Mouse (Mus musculus) hindbrain, embryonic 13.5 days (tissue): ENCODE measurements around the gene Tcf7l1. TPM values are rescaled to one million over a fixed set of nuclear protein-coding genes. Genes with fewer than 3 reads are reported as not detected.
"Not testable (repeated sequence)": the region's sequence is repeated elsewhere in the genome, so short reads cannot be mapped to it uniquely, and the experiment has no call there.

ENCODE experiments used
- ATAC-seq: fragments of 200-750 bp; cut with Nextera tagmentation; 2 replicates; pipeline ENCODE4 v1.8.0; 2017; ENCODE audit warnings: moderate TSS enrichment; ENCODE audit not compliant: low FRiP score
- H3K27ac ChIP-seq: fragments of 300-500 bp; sonication (generic); 2 replicates; pipeline ENCODE4 v1.5.1; 2015; ENCODE audit warnings: inconsistent platforms, mild to moderate bottlenecking, moderate library complexity
- H3K27me3 ChIP-seq: fragments of 300-500 bp; sonication (generic); 2 replicates; pipeline ENCODE4 v1.6.1; 2015; ENCODE audit warnings: mild to moderate bottlenecking, inconsistent platforms
- H3K36me3 ChIP-seq: fragments of 300-500 bp; sonication (generic); 2 replicates; pipeline ENCODE4 v1.6.1; 2015; ENCODE audit warnings: mild to moderate bottlenecking, inconsistent platforms
- H3K4me1 ChIP-seq: fragments of 300-500 bp; sonication (generic); replicated peaks from 2 replicates; pipeline ENCODE4 v1.6.1; 2015; ENCODE audit warnings: inconsistent platforms
- H3K4me2 ChIP-seq: fragments of 300-500 bp; sonication (generic); 2 replicates; pipeline ENCODE4 v1.6.1; 2015; ENCODE audit warnings: inconsistent platforms, mild to moderate bottlenecking, moderate library complexity
- H3K4me3 ChIP-seq: fragments of 300-500 bp; sonication (generic); 2 replicates; pipeline ENCODE4 v1.5.1; 2015; ENCODE audit warnings: mild to moderate bottlenecking, inconsistent platforms
- H3K9ac ChIP-seq: fragments of 300-500 bp; sonication (generic); 2 replicates; pipeline ENCODE4 v1.6.1; 2015; ENCODE audit warnings: mild to moderate bottlenecking, inconsistent platforms
- H3K9me3 ChIP-seq: fragments of 300-500 bp; sonication (generic); 2 replicates; pipeline ENCODE4 v1.6.1; 2016; ENCODE audit warnings: inconsistent platforms
- WGBS: fragments of 180-500 bp; shearing (Covaris S2); methylation state at CpG from one replicate; pipeline ENCODE4 v1.1.7; 2015; 5-methylcytosine and 5-hydroxymethylcytosine counted together
- polyA plus RNA-seq: library from polyadenylated mRNA; unstranded; fragments of >200 nt; fragmentation: Nextera tagmentation; extraction: Ambion mirVana; gene quantifications from 2 replicates; pipeline ENCODE4 v1.2.1, GENCODE M21; 2015

The Tcf7l1 gene
- polyA plus RNA-seq, result 7.4 and 8.0 TPM in 2 replicates

DNA sequence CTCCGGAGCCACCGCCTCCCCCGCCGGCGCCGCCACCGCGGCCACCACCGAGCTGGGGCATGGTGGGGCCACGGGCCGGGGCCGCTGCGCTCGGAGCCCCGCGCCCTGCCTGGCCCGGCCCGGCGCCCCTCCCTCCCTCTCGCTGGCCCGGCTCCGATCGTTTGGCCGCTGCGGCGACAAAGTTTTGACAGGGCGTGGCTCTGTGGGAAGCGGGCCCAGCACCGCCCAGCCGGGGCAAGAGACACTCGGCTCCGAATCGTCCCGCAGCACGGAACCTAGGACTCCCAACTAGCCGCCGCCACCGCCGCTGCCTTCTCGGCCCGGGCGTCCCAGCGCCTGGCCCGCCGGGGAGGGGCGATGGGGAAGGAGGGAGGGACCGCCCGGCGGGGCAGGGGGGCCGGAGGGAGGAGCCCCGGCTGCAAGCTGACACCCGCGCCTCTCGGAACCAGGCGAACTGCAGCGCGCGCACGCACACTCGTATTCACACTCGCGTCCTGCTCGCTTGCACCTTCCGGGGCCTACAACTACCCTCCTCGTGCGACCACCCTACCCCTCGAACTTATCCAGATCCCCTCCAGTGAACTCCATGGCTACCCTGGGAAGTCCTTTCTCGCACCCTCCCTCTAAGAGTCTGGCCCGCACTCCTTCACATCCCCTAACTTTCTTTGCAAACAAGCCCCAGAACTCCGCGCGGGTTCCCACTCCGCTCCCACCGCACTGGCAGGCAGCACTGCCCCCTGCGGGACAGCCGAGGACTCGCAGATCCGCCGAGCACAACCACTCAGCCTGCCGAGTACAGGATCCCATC, at the start of gene Tcf7l1:
Gene Tcf7l1 (minus strand): TSS at position 363 of the 808 bp plus-strand sequence.
- H3K27ac ChIP-seq, result peak within 1 kb of the TSS; percentile 69
- no peaks in the 10 kb centered on the region for H3K36me3 ChIP-seq
- peak; percentile 85 for ATAC-seq
- peak within 1 kb of the TSS; percentile 79 for H3K9ac ChIP-seq
- H3K4me2 ChIP-seq, result peak within 1 kb of the TSS; percentile 98
- H3K4me1 ChIP-seq, result peaks cover 27% of the 10 kb centered on the region
- H3K9me3 ChIP-seq, result no peaks in the 10 kb centered on the region
- peaks cover 39% of the 10 kb centered on the region for H3K27me3 ChIP-seq
- under 1% methylated on average over 77 of the region's 80 CpGs for WGBS
- H3K4me3 ChIP-seq, result peak within 1 kb of the TSS; percentile 67

- ATAC-seq, result no peak
- Histone ChIP-seq H3K27me3 (no peaks in the 10 kb centered on the region), H3K27ac (no peak overlapping the region), H3K4me1 (no peaks in the 10 kb centered on the region), H3K9me3 (no peaks in the 10 kb centered on the region), H3K36me3 (peaks cover 22% of the 10 kb centered on the region), H3K4me2 (no peak overlapping the region), H3K4me3 (no peak overlapping the region), H3K9ac (no peak overlapping the region)
- 87% methylated on average over 4 of the region's 4 CpGs for WGBS
Observed at GRCm38 (mm10) chr6:72837756-72838155, 48.7 kb upstream of the Tcf7l1 start.

- 67% methylated on average over 4 of the region's 4 CpGs for WGBS
- Histone ChIP-seq H3K4me3 (no peak overlapping the region), H3K9ac (no peak overlapping the region), H3K36me3 (peaks cover 6% of the 10 kb centered on the region), H3K4me1 (no peaks in the 10 kb centered on the region), H3K4me2 (no peak overlapping the region), H3K27me3 (no peaks in the 10 kb centered on the region), H3K9me3 (no peaks in the 10 kb centered on the region), H3K27ac (no peak overlapping the region)
- ATAC-seq, result no peak
Observed at GRCm38 (mm10) chr6:72834518-72834917, 45.5 kb upstream of the Tcf7l1 start.

DNA sequence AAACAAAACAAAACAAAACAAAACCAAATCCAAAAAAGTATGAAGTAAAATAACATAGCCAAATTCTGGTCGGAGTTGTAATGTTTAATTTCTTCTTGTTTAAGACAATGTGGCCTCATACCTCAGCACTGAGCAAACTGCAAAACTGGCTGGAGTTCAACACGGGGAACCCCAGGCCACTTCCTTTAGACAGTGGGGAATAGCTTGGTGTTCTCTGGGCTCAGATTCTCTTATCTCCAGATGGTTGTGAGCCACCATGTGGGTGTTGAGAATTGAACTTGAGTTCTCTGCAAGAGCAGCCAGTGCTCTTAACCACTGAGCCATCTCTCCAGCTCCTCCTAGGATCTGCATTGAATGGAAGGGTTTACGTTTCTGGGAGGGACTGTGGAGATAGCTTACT, 42.8 kb upstream of the Tcf7l1 start:
- H3K36me3 ChIP-seq, result no peaks in the 10 kb centered on the region
- no peak overlapping the region for H3K27ac ChIP-seq
- H3K4me1 ChIP-seq, result 0 out of 2 replicates have a peak, but pooled peaks cover 2% of the 10 kb centered on the region
- ATAC-seq, result no peak
- no peaks in the 10 kb centered on the region for H3K9me3 ChIP-seq
- no peak overlapping the region for H3K4me3 ChIP-seq
- no peak overlapping the region for H3K9ac ChIP-seq
- 61% methylated on average over 3 of the region's 3 CpGs for WGBS
- no peak overlapping the region for H3K4me2 ChIP-seq
- peaks cover under 1% of the 10 kb centered on the region; the same call in 1 of the 2 replicates for H3K27me3 ChIP-seq

GRCm38 (mm10) chr6:72831276-72831675, 42.2 kb upstream of the Tcf7l1 start:
- peak; percentile 29; the same call in 1 of the 2 replicates for ATAC-seq
- no peak overlapping the region for H3K4me2 ChIP-seq
- no peak overlapping the region for H3K27ac ChIP-seq
- H3K36me3 ChIP-seq, result no peaks in the 10 kb centered on the region
- no peak overlapping the region for H3K4me3 ChIP-seq
- H3K9me3 ChIP-seq, result no peaks in the 10 kb centered on the region
- H3K4me1 ChIP-seq, result 0 out of 2 replicates have a peak, but pooled peaks cover 2% of the 10 kb centered on the region
- no peak overlapping the region for H3K9ac ChIP-seq
- H3K27me3 ChIP-seq, result peaks cover 4% of the 10 kb centered on the region; the same call in 1 of the 2 replicates
- WGBS, result 39% methylated on average over 3 of the region's 3 CpGs

DNA sequence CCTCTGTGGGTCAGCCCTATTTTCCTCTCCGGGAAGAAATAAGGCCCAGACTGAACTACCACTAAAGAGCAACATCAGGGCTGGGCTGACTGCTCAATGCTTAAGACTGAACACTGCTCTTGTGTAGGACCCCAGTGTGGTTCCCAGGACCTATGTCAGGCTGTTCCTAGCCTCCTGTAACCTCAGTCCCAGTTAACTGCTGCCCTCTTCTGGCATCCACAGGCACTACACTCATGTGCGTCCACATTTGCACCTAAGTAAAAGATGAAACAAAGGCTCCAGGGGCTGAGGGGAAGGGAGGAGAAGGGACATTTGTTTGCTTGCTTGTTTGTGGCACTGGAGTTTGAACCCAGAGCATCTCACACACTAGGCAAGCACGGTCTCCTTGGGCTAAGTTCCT, 39.8 kb upstream of the Tcf7l1 start:
- Histone ChIP-seq H3K9ac (no peak overlapping the region), H3K4me3 (no peak overlapping the region), H3K9me3 (no peaks in the 10 kb centered on the region), H3K27ac (no peak overlapping the region), H3K4me1 (peaks cover 14% of the 10 kb centered on the region), H3K4me2 (no peak overlapping the region), H3K27me3 (peaks cover 7% of the 10 kb centered on the region; the same call in 1 of the 2 replicates), H3K36me3 (no peaks in the 10 kb centered on the region)
- ATAC-seq, result no peak
- WGBS, result 76% methylated on average over 3 of the region's 3 CpGs

- not testable (repeated sequence) for ATAC-seq
Observed at GRCm38 (mm10) chr6:72828037-72828436, 39.0 kb upstream of the Tcf7l1 start.

GRCm38 (mm10) chr6:72825762-72826161, 36.7 kb upstream of the Tcf7l1 start:
- Histone ChIP-seq H3K9me3 (no peaks in the 10 kb centered on the region), H3K4me3 (no peak overlapping the region), H3K36me3 (no peaks in the 10 kb centered on the region), H3K9ac (no peak overlapping the region), H3K4me2 (peak overlapping the region; percentile 51; the same call in 1 of the 2 replicates), H3K27me3 (peaks cover 7% of the 10 kb centered on the region; the same call in 1 of the 2 replicates), H3K27ac (no peak overlapping the region), H3K4me1 (peaks cover 14% of the 10 kb centered on the region)
- ATAC-seq, result no peak
- 54% methylated on average over 9 of the region's 9 CpGs for WGBS

More at GRCm38 (mm10) chr6:72828037-72828436, 39.0 kb upstream of the Tcf7l1 start:
- WGBS, result 10% methylated on average over 9 of the region's 9 CpGs
- not testable (repeated sequence) for H3K9ac ChIP-seq, H3K36me3 ChIP-seq, H3K27me3 ChIP-seq, H3K4me2 ChIP-seq, H3K9me3 ChIP-seq, H3K27ac ChIP-seq, H3K4me3 ChIP-seq
- H3K4me1 ChIP-seq, result peaks cover 14% of the 10 kb centered on the region

- peaks cover 14% of the 10 kb centered on the region for H3K4me1 ChIP-seq
- no peaks in the 10 kb centered on the region for H3K36me3 ChIP-seq
- peak; percentile 70 for ATAC-seq
- H3K4me2 ChIP-seq, result peak overlapping the region; percentile 51
- H3K9me3 ChIP-seq, result no peaks in the 10 kb centered on the region
- H3K27ac ChIP-seq, result no peak overlapping the region
- 2% methylated on average over 26 of the region's 26 CpGs for WGBS
- H3K27me3 ChIP-seq, result peaks cover 7% of the 10 kb centered on the region; the same call in 1 of the 2 replicates
- peak overlapping the region; percentile 23 for H3K4me3 ChIP-seq
- H3K9ac ChIP-seq, result peak overlapping the region; percentile 53
Observed at GRCm38 (mm10) chr6:72824971-72825737, 36.1 kb upstream of the Tcf7l1 start.

- Histone ChIP-seq H3K9ac (no peak overlapping the region), H3K27ac (no peak overlapping the region), H3K4me3 (no peak overlapping the region), H3K4me1 (no peaks in the 10 kb centered on the region; the same call in 1 of the 2 replicates), H3K4me2 (no peak overlapping the region), H3K27me3 (no peaks in the 10 kb centered on the region), H3K9me3 (no peaks in the 10 kb centered on the region), H3K36me3 (no peaks in the 10 kb centered on the region)
- 81% methylated on average over 9 of the region's 9 CpGs for WGBS
- ATAC-seq, result no peak
Observed at GRCm38 (mm10) chr6:72813456-72813855, 24.4 kb upstream of the Tcf7l1 start.

DNA sequence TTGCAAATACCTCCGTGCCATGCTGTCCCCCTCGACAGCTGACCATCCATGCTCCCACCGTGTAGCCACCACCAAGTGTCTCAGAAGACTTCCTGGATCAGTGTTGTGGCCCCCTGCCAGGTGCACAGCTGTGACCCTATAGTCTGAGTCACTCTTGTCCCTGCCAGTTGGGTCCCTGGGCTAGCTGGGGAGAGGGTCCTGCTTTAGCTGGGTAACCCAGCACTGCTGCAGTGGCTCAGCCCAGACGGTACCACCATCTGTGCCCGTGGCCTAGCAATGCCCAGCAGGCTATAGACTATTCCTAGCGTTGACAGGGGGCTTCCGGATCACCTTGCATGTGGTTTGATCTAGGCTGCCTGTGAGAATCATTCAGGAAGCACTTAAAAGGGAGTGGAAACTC, 21.2 kb upstream of the Tcf7l1 start:
- ATAC-seq, result no peak
- Histone ChIP-seq H3K4me2 (no peak overlapping the region), H3K4me3 (no peak overlapping the region), H3K4me1 (no peaks in the 10 kb centered on the region; the same call in 1 of the 2 replicates), H3K9ac (no peak overlapping the region), H3K27me3 (no peaks in the 10 kb centered on the region), H3K27ac (no peak overlapping the region), H3K9me3 (no peaks in the 10 kb centered on the region), H3K36me3 (no peaks in the 10 kb centered on the region)
- 64% methylated on average over 7 of the region's 7 CpGs for WGBS

GRCm38 (mm10) chr6:72809522-72810149, 20.6 kb upstream of the Tcf7l1 start:
- 82% methylated on average over 4 of the region's 4 CpGs for WGBS

More at GRCm38 (mm10) chr6:72809522-72810149, 20.6 kb upstream of the Tcf7l1 start:
- no peak overlapping the region for H3K9ac ChIP-seq
- H3K27me3 ChIP-seq, result no peaks in the 10 kb centered on the region
- no peaks in the 10 kb centered on the region for H3K9me3 ChIP-seq
- no peak overlapping the region for H3K4me3 ChIP-seq
- H3K4me2 ChIP-seq, result no peak overlapping the region
- no peaks in the 10 kb centered on the region for H3K36me3 ChIP-seq
- no peak overlapping the region for H3K27ac ChIP-seq
- ATAC-seq, result no peak
- no peaks in the 10 kb centered on the region; the same call in 1 of the 2 replicates for H3K4me1 ChIP-seq
